Mouse (Mus musculus): ENCODE measurements around the gene Ppfia3.
"Not testable (repeated sequence)": the region's sequence is repeated elsewhere in the genome, so short reads cannot be mapped to it uniquely, and the experiment has no call there.

Gene Ppfia3

DNA sequence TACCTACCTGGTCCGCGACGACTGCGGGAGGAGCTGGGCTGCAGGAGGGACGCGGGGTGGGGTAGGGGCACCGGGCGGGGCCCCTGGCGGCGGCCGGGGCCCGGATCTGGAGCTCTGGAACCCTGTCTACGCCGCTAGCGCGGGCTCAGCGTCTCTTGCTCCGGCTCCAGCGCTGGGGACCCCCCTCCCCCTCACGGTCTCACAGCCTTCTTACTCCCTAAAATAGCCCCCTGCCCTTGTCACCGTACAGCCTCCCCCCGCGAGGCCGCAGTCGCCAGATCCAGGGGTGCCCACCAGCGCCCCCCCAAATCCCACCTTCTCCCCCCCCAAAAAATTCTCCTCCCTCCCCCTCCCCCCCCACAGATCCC lies at the start of gene Ppfia3:
Gene Ppfia3 (minus strand): TSS at position 368 of the 368 bp plus-strand sequence.
- no peak for DNase-seq (ENCODE audit: extremely low spot score, low spot score)

DNA sequence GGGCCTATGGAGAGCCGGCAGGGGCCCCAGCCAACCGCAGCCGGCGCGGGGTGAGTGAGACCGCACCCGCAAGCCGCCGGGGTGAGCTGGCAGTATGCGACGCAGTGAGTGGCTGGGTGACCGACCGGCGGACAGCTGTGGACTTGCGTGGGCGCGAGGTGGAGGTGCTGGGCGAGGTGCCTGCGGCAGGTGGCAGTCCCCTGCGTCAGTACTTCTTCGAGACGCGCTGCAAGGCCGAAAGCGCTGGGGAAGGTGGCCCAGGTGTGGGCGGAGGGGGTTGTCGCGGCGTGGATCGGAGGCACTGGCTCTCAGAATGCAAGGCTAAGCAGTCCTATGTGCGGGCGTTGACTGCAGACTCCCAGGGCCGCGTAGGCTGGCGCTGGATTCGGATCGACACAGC lies 48.8 kb upstream of the Ppfia3 start:
- DNase-seq (ENCODE audit: extremely low spot score, low spot score) = no peak

DNA sequence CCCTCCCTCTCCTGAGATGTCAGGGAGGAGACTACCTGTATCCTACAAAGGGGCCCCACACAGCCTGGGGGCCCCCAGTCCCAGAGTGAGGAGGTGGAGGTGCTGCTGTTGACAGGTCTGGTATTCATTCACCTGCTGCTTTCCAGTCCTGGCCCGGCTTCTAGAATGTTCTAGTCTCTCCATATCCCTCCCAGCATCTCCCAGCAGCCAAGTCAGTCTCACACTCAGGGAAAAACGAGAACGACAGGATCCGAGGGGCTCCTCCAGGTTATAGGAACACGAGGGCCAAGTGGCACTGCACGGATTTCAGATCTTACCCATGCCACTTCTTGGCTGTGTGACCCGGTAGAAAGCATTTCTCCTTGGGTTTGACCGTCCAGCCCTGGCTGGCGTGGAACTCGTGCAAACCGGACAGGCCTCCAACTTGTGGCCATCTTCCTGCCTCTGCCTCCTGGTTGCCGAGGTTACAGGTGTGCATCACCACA lies 48.0 kb upstream of the Ppfia3 start:
- DNase-seq (ENCODE audit: extremely low spot score, low spot score) = no peak

DNA sequence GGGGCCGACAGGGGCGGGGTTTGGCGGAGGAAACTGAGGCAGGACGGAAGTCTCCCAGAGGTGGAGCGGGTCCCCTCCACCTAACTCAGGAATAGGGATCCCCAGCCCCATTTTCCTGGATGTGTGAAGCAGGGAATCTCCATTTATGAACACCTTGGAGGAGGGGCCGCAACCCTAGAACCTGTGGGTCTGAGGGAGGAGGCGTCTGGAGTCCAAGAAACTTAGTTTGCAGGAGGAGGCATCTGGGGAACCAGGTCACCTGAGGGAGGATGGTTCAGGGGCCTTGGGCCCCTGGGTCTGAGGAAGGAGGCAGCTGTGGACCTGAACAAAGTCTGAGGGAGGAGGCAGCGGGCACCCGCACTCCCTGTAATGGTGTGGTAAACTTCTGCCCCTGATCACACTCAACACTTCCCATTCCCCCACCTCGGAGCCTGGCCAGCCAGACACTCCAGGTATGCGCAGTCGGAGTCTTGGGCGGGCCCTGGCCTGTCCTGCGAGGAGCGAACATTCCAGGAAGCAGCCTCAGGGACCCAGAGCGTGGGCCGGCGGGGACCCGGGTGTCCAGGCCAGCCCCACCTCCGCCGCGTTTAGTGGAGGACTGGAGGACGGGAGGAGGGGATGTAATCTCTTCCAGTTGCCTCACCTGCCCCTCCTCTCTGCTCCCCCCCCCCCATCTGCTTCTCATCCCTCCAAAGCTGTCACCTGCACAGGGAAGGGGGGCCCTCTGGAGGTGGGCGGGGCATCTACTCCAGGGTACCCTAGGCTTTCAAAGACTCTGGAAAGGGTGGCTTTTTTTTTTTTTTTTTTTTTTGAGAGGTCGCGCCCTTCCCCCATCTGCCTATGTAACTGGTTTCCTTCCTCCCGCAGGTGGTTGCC lies 47.3 kb upstream of the Ppfia3 start:
- DNase-seq (ENCODE audit: extremely low spot score, low spot score) = no peak

DNA sequence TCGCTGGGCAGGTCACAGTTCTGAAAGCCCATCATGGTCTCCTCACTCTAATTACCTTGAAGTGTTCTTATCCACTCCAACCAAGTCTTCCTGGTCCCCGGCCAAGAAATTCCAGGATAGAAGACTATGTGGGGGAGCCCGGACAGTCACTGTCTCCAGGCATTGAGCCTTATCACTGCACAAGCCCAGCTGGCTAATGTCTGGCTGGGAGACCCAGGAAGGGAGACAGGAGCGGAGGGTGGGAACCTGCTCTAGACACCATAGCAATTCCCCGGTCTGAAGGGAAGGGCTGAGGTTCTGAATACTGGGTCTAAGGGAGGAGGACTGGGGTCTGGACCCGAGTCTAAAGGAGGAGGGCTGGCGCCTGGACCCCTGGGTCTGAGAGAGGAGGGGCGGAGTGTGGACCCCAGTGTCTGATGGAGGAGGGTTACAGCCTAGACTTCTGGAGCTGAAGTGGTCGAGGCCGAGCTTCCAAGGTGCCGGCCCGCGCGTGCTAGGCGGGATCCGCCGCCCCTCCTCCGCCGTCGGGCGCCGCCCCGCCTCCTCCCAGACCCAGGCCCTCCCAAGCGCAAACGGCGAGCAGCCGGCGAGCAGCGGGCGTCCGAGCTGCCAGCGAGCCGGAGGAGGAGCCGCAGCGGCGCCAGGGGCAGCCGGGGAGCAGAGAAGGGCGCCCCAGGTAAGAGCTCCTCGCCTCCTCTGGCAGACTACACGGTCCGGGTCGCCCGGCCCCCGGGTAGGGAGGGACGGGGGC lies 46.5 kb upstream of the Ppfia3 start, which contains the start of gene Ntf5:
Gene Ntf5 (plus strand): TSS at position 583 of the 751 bp plus-strand sequence.
- peak; percentile 55 for DNase-seq (ENCODE audit: extremely low spot score, low spot score)

DNA sequence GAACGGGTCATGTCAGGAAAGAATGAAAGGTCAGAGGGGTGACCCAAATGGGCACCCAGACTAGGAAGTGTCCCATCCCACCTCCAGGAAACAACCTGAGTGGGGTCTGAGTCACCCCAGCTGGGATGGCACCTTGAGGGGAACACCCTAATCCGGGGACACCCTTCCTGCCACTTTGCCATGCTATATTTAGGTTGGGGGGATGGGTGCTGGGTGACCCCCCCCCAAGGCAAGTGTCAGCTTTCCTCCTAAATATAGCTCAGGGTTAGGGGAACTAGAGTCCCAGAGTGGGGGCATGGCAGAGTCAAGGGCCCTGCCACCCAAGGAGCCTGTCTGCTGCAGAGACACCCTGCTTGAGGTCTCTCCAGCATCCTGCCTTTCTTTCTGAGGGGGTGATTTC lies 45.6 kb upstream of the Ppfia3 start:
- DNase-seq (ENCODE audit: extremely low spot score, low spot score) = no peak

DNA sequence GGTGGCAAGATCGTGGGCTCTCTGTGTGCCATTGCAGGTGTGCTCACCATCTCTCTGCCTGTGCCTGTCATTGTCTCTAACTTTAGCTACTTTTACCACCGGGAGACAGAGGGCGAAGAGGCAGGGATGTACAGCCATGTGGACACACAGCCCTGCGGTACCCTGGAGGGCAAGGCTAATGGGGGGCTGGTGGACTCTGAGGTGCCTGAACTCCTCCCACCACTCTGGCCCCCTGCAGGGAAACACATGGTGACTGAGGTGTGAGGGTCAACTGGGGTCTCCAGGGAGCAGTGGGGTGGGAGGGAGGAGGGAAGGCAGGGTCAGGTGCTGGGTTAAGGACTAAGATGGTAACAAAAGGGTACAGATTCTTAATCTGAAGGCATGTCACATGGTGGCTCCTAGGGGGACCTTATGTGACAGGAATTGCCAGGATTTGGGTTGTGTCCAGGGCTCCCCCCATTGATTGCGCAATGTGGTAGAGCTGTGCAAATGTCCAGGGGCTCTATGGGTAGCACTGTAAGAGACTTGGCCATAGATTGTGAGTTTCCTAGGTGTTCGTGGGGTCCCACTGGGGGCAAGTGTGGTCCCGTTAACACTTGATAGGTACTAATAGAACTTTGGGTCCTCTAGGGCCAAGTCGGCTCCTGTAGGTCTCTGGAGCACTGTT lies 42.8 kb upstream of the Ppfia3 start:
- no peak for DNase-seq (ENCODE audit: extremely low spot score, low spot score)

DNA sequence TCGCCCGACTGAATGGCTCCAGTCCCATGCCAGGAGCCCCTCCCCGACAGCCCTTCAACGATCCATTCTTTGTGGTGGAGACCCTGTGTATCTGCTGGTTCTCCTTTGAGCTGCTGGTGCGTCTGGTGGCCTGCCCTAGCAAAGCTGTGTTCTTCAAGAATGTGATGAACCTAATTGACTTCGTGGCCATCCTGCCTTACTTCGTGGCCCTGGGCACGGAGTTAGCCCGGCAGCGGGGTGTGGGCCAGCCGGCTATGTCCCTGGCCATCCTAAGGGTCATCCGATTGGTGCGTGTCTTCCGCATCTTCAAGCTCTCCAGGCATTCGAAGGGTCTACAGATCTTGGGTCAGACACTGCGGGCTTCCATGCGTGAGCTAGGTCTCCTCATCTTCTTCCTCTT lies 42.1 kb upstream of the Ppfia3 start:
- DNase-seq (ENCODE audit: extremely low spot score, low spot score) = no peak

DNA sequence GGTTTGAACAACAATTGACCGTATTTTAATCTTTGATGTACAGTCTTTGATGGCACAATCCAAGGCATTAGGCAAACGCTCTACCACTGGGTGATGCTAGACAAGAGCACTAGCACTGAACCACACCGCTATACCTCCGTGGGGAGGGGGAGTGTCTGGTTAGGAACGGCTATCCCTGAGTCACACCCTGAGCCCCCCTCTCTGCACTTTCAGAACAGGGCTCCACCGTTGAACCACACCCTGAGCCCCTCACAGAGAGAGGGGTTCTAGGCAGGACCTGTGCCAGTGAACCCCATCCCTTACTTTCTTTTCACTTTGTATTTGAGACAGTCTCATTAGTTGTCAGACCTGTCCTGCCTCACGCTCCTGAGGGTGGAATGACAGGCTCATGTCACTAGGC lies 41.5 kb upstream of the Ppfia3 start:
- no peak for DNase-seq (ENCODE audit: extremely low spot score, low spot score)

DNA sequence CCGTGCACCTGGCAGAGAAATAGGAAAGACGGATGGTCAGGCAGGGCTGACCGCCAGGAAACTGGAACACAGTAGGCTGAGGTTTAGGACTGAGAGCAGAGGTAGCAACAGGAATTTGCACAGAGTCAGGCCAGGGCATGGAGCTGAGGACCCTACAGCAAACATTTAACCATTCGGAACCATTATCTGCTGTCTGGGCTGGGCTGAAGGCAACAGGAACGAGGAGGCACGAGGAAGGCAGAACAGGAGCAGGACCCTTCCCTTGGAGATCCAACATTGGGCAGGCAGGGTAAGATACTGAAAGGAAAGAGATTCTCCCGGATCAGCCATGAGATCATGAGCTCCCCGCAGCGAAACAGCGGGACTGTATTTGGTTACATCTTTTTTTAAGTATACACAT lies 41.0 kb upstream of the Ppfia3 start:
- no peak for DNase-seq (ENCODE audit: extremely low spot score, low spot score)

DNA sequence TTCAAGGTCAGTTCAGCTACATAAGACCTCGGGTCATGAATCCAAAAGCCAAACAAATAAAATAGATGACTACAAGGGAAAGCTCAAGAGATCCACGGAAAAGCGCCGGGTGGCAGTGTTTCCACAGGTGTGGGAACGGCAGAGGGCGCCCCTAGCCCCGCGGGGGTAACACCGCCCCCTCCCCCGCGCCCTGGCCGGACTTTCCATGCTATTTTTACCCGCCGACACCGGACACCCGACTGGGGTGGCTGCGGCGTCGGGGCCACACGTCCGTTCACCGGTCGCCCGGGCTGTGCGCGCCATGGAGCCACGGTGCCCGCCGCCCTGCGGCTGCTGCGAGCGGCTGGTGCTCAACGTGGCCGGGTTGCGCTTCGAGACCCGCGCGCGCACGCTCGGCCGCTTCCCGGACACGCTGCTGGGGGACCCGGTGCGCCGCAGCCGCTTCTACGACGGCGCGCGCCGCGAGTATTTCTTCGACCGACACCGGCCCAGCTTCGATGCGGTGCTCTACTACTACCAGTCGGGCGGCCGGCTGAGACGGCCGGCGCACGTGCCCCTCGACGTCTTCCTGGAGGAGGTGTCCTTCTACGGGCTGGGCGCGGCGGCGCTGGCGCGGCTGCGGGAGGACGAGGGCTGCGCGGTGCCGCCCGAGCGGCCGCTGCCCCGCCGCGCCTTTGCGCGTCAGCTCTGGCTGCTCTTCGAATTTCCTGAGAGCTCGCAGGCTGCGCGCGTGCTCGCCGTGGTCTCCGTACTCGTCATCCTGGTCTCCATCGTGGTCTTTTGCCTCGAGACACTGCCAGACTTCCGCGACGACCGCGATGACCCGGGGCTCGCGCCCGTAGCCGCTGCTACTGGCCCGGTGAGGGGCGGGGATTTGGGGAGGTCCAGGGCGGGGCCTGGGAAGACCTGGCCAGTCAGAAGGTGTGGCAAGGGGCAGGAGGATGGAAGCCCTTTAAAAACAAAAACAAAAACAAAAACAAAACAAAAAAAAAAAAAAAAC lies 39.6 kb upstream of the Ppfia3 start:
- peak; percentile 47 for DNase-seq (ENCODE audit: extremely low spot score, low spot score)

DNA sequence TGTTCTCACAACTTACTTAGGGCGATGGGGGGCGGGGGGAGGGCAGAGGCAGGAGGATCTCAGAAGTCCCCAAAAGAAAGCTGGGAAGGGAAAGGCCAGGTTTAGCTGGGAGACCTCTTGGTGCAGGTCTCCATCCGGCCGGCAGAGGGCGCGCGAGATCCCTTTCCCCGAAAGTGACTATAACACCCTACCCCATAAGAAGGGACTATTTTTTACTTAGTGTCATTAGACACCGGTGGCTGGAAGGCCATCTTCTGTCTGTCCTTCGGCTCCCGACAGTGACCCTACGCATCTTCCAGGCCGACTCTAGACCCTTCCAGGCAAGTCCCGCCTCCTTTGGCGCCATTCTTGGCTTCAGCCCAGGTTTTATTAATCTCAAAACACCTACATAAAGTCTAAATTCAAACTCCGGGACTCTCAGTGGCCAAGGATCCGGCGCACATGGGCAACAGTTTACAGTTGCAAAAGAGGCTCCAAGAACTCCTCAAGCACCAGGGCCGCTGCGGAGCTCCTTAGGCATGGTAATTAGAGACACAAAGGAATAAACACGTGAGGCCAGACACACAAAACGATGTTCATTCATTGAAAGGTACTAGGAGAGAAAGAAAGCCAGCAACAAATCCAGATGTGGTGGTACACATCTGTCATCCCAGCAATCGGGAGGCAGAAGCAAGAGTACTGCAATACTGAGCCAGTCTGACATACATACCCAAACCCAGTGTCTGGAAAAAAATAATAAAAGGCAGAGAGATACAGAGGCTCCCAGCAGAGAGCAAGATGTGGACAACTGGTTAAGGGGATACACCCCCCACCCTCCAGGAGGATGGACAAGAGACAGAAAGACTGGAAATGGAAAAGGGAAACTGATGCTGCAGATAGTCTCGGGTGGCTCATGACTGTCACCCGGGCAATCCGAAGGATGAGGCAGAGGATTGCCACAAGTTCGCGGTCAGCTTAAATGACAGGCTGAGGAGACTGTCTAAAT lies 38.6 kb upstream of the Ppfia3 start, which contains the start of gene Kcna7:
Gene Kcna7 (plus strand): TSS at position 563 of the 985 bp plus-strand sequence.
- DNase-seq (ENCODE audit: extremely low spot score, low spot score) = peak; percentile 60

DNA sequence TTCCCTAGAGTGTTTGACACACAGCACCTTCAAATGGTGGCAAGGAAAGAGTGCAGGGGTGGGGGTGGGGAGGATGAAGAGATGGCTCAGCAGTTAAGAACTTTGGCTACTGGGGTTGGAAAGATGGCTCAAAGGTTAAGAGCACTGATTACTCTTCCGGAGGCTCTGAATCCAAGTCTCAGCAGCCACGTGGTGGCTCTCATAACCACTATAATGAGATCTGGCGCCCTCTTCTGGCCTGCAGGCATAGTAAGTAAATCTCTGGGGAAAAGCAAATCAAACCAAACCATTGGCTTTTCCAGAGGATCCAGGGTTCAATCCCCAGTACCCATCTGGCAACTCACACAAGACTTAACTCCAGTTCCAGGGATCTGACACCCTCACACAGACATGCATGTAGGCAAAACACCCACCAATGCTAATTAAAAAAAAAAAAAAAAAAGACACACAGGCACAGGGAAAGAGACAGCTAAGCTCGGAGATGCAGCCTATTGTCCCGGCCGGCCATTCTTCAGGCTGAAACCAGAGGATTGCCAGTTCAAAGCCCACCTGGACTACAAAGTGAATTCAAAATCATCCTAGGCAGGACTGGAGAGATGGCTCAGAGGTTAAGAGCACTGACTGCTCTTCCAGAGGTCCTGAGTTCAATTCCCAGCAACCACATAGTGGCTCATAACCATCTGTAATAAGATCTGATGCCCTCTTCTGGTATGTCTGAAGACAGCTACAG lies 36.9 kb upstream of the Ppfia3 start:
- peak; percentile 61 for DNase-seq (ENCODE audit: extremely low spot score, low spot score)

DNA sequence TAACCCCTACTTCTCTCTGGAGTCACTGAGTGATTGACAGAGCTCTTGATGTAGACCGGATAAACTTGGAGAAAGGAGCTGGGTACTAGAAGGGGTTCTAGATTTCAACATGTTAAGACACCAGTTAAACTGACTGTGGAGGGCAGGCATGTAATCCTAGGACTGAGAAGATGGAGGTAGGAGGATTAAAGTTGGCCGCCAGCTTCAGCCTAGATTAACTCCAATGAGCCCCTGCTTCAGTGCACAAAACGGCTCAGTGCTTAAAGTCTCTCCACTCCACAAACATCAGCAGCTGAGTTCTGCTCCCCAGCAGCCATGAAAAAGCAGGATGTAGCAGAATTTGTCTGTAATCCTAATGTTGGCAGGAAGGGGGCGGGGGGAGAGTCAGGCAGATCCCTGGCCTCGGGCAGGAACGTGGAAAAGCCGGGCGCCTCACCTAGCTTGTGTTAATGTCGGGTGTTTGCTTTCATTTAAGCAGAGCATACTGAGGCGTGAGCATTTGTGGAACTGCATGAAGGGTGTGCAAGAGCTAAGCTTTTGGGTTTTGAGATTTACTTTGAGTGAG lies 34.8 kb upstream of the Ppfia3 start:
- no peak for DNase-seq (ENCODE audit: extremely low spot score, low spot score)

DNA sequence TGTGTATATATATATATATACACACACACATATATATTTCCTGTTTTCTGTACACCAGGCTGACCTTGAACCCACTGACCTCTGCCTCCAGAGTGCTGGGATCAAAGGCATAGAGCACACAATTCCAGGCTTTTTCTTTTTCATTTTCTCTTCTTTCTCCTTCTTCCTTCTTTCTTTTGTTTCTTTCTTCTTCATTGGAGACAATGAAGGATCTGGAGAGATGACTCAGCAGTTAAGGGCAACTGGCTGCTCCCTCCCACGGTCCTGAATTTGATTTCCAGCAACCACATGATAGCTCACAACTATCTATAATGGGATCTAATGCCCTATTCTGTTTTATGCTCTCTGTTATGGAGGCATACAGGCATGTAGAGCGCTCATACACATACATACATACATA lies 30.0 kb upstream of the Ppfia3 start:
- no peak for DNase-seq (ENCODE audit: extremely low spot score, low spot score)

DNA sequence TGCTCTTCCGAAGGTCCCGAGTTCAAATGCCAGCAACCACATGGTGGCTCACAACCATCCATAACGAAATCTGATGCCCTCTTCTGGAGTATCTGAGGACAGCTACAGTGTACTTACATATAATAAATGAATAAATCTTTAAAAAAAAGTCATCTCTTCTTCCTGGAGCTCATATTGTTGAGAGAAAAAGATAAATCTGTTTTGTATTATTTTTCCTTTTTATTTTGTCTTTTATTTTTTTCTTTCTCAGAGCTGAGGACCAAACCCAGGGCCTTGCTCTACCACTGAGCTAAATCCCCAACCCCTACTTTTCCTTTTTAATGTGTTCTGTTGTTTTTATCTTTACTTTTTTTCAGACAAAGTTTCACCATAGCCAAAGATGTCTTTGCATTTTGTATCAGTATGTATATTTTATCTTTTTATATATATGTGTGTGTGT lies 29.5 kb upstream of the Ppfia3 start:
- not testable (repeated sequence) for DNase-seq (ENCODE audit: extremely low spot score, low spot score)

DNA sequence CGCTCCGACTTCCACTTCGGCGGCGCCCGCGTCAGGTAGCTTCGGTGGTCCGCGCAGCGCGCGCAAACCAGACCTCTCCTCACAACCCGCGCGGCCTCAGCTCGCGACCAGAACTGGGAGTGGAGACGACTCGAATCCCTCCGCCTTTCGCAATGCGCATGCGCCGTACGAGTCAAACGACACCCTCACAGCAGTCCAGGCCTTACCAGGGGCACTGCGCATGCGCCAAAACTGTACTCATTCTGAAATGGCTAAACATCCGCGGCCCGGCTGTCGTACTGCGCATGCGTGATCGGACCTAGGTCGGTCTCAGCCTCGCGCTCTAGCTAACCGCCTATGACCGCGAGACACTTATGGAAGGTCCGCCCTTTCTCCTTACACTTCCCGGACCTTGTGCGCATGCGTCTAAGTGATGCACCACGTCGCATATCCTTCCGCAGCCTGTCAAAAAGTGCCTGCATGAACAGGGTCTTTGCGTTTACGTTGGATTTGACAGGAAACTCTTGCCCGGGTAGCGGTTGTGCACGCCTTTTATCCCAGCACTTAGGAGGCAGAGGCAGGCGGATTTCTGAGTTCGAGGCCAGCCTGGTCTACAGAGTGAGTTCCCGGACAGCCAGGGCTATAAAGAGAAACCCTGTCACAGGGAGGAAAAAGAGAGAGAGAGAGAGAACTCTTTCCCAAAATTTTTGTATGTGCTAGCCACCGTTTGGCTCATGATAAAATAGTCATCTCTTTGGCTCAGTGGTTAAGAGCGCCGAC lies 28.9 kb upstream of the Ppfia3 start, which contains the start of gene Snrnp70:
Gene Snrnp70 (minus strand): TSS at position 165 of the 759 bp plus-strand sequence.
- DNase-seq (ENCODE audit: extremely low spot score, low spot score) = peak; percentile 100
